In the genomic region with DNA sequence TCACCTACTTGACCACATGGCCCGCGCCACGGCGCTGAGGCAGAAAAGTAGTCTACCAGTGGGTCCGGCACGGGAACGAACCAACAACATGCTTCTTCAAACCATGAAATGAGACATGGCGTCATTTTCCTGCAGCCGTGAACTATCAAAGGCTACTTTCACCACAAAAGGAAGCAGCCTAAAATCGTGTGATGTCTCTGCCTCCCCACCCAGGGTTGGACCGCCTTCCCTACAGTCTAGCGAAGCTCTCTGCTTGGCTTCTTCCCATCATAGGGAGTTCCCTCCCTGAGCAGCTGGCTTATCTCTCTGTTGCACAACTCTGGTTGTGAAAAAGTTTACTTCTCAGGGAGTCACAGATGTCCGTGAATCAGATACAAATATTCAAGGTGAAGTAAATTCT, we compare ENCODE assay signal across 8 mouse cellular contexts.
DNase-seq lines count a peak whose midpoint lies in the region; ATAC-seq and TF ChIP-seq lines count a peak whose summit lies in the region.

No protein-coding gene starts in this region.

- 7% methylated on average over 13 of the region's 13 CpGs for WGBS in thymus, adult 2 months
- WGBS in heart, embryonic 16.5 days, result 82% methylated on average over 13 of the region's 13 CpGs
- WGBS in lung, embryonic 14.5 days, result 75% methylated on average over 13 of the region's 13 CpGs

- no peaks in the 10 kb centered on the region for H3K9me3 ChIP-seq in heart, embryonic 16.5 days (replicated peaks; ENCODE audit: control insufficient read depth, low read length)
- no peaks in the 10 kb centered on the region for H3K9me3 ChIP-seq in lung, embryonic 14.5 days (ENCODE audit: low read depth, low read length)

- H3K36me3 ChIP-seq in thymus, adult 2 months (ENCODE audit: control insufficient read depth, insufficient read depth, low read length), result no peaks in the 10 kb centered on the region
- no peaks in the 10 kb centered on the region for H3K36me3 ChIP-seq in heart, embryonic 16.5 days (ENCODE audit: control insufficient read depth, insufficient read depth)
- no peaks in the 10 kb centered on the region for H3K36me3 ChIP-seq in lung, embryonic 14.5 days (ENCODE audit: insufficient read depth)

- peak; percentile 32 for DNase-seq in thymus, adult 2 months
- DNase-seq in thymus, adult 18-20 months, result no peak
- peak; percentile 47 for DNase-seq in lung, embryonic 14.5 days
- peak; percentile 15 to 32 for DNase-seq in thymus, postnatal 36 days
- DNase-seq in left cerebral cortex, postnatal 10 days (ENCODE audit: extremely low spot score in 1 of 2, low spot score in 2 of 2), result no peak
- no peak for DNase-seq in layer of hippocampus, postnatal 25 days (ENCODE audit: extremely low spot score in 1 of 2, low spot score in 1 of 2)

- intact Hi-C loops in left cerebral cortex, postnatal 10 days (cut with DNase I), result no loop called here

- no peak overlapping the region for H3K27ac ChIP-seq in thymus, adult 2 months (ENCODE audit: control insufficient read depth, insufficient read depth, low read length)
- no peak overlapping the region for H3K27ac ChIP-seq in heart, embryonic 16.5 days (ENCODE audit: low read length)
- H3K27ac ChIP-seq in lung, embryonic 14.5 days (ENCODE audit: low read depth), result no peak overlapping the region

- H3K27me3 ChIP-seq in thymus, adult 2 months (ENCODE audit: control insufficient read depth, insufficient read depth, low read length), result no peaks in the 10 kb centered on the region
- no peaks in the 10 kb centered on the region for H3K27me3 ChIP-seq in heart, embryonic 16.5 days (ENCODE audit: control insufficient read depth, insufficient read depth, low read length)
- no peaks in the 10 kb centered on the region for H3K27me3 ChIP-seq in lung, embryonic 14.5 days (ENCODE audit: insufficient read depth, low read length)

- no peak for TF ChIP-seq CTCF in thymus, adult 2 months (IDR thresholded peaks at IDR 0.05; ENCODE audit: borderline replicate concordance, control insufficient read depth, extremely low read depth, insufficient read depth, low read length, poor library complexity)
- TF ChIP-seq CTCF in lung, embryonic 14.5 days (IDR thresholded peaks at IDR 0.05; ENCODE audit: low read depth), result no peak

- H3K4me1 ChIP-seq in thymus, adult 2 months (replicated peaks; ENCODE audit: control insufficient read depth, insufficient read depth, low read length), result peaks cover 11% of the 10 kb centered on the region
- 0 out of 2 replicates have a peak, but pooled peaks cover 4% of the 10 kb centered on the region for H3K4me1 ChIP-seq in heart, embryonic 16.5 days (ENCODE audit: control insufficient read depth, insufficient read depth, low read length)
- no peaks in the 10 kb centered on the region for H3K4me1 ChIP-seq in lung, embryonic 14.5 days (ENCODE audit: insufficient read depth)

- no peak for ATAC-seq in heart, embryonic 16.5 days (replicated peaks; ENCODE audit: extremely low read depth, insufficient read depth, low FRiP score)
- no peak for ATAC-seq in lung, embryonic 14.5 days (ENCODE audit: insufficient read depth)
- ATAC-seq in frontal cortex, adult (ENCODE audit: low TSS enrichment), result no peak

- peak overlapping the region; percentile 33 for H3K4me3 ChIP-seq in thymus, adult 2 months (ENCODE audit: control insufficient read depth, insufficient read depth, low read length)
- H3K4me3 ChIP-seq in heart, embryonic 16.5 days (ENCODE audit: low read length), result no peak overlapping the region; the same call in 1 of the 2 replicates
- no peak overlapping the region for H3K4me3 ChIP-seq in lung, embryonic 14.5 days (ENCODE audit: low read depth, low read length)

- no peak for TF ChIP-seq POLR2A in thymus, adult 2 months (IDR thresholded peaks at IDR 0.05; ENCODE audit: control insufficient read depth, extremely low read depth, insufficient read depth, low read length, poor library complexity)

- H3K4me2 ChIP-seq in heart, embryonic 16.5 days (ENCODE audit: low read depth, low read length), result peak overlapping the region; percentile 24; the same call in 1 of the 2 replicates
- H3K4me2 ChIP-seq in lung, embryonic 14.5 days, result no peak overlapping the region

- no peak overlapping the region for H3K9ac ChIP-seq in heart, embryonic 16.5 days (ENCODE audit: low read length)
- no peak overlapping the region for H3K9ac ChIP-seq in lung, embryonic 14.5 days

Comparison
In these comparisons a context has a peak if more than half of its experiments do, and no peak if none do; other contexts are left out.
1. DNase-seq: peak in thymus, adult 2 months (single experiment), lung, embryonic 14.5 days (single experiment) and thymus, postnatal 36 days (2 of 2); none in thymus, adult 18-20 months (0 of 2), left cerebral cortex, postnatal 10 days (0 of 2) and layer of hippocampus, postnatal 25 days (0 of 2).